Mouse (Mus musculus): Measurements from ENCODE around the gene Olfr203.
"Not testable (repeated sequence)": the region's sequence is repeated elsewhere in the genome, so short reads cannot be mapped to it uniquely, and the experiment has no call there.

Olfr203 gene

GRCm38 (mm10) chr16:59298581-59298980, at the start of gene Olfr203:
TSS of gene Olfr203 (plus strand) at chr16:59298881.
- DNase-seq (ENCODE audit: low read depth, low spot score) = no peak

- no peak for DNase-seq (ENCODE audit: low read depth, low spot score)
Measured at GRCm38 (mm10) chr16:59249684-59250083, 49.0 kb upstream of the Olfr203 start.

- DNase-seq (ENCODE audit: low read depth, low spot score) = not testable (repeated sequence)
Measured at GRCm38 (mm10) chr16:59269097-59269496, 29.6 kb upstream of the Olfr203 start.

- not testable (repeated sequence) for DNase-seq (ENCODE audit: low read depth, low spot score)
Measured at GRCm38 (mm10) chr16:59272532-59272931, 26.1 kb upstream of the Olfr203 start, which contains the start of gene Olfr201. TSS of gene Olfr201 (minus strand) at chr16:59272632.

- DNase-seq (ENCODE audit: low read depth, low spot score) = no peak
Measured at GRCm38 (mm10) chr16:59280542-59280941, 18.1 kb upstream of the Olfr203 start.

- no peak for DNase-seq (ENCODE audit: low read depth, low spot score)
Measured at GRCm38 (mm10) chr16:59283476-59283875, 15.2 kb upstream of the Olfr203 start.

- DNase-seq (ENCODE audit: low read depth, low spot score) = no peak
Measured at GRCm38 (mm10) chr16:59286693-59287092, 12.0 kb upstream of the Olfr203 start, which contains the start of gene Olfr202. TSS of gene Olfr202 (minus strand) at chr16:59286793.

- not testable (repeated sequence) for DNase-seq (ENCODE audit: low read depth, low spot score)
Measured at GRCm38 (mm10) chr16:59287576-59287975, 11.1 kb upstream of the Olfr203 start.

- DNase-seq (ENCODE audit: low read depth, low spot score) = no peak
Measured at GRCm38 (mm10) chr16:59318148-59318547, 19.5 kb downstream of the Olfr203 start, which contains the start of gene Olfr204. TSS of gene Olfr204 (minus strand) at chr16:59318248.

- not testable (repeated sequence) for DNase-seq (ENCODE audit: low read depth, low spot score)
Measured at GRCm38 (mm10) chr16:59323262-59323661, 24.6 kb downstream of the Olfr203 start.

GRCm38 (mm10) chr16:59331038-59331437, 32.4 kb downstream of the Olfr203 start, which contains the start of gene Olfr205:
TSS of gene Olfr205 (minus strand) at chr16:59331138.
- DNase-seq (ENCODE audit: low read depth, low spot score) = no peak

- no peak for DNase-seq (ENCODE audit: low read depth, low spot score)
Measured at GRCm38 (mm10) chr16:59349146-59349545, 50.5 kb downstream of the Olfr203 start, which contains the start of gene Olfr206. TSS of gene Olfr206 (minus strand) at chr16:59349246.
